Mouse (Mus musculus) hindbrain, postnatal 0 days (tissue): ENCODE data around the gene 1700008O03Rik. TPM values are rescaled to one million over a fixed set of nuclear protein-coding genes. Genes with fewer than 3 reads are reported as not detected.

ENCODE experiments used
- ATAC-seq: fragments of 200-750 bp; cut with Nextera tagmentation; 2 replicates; pipeline ENCODE4 v1.8.0; 2017; ENCODE audit warnings: mild to moderate bottlenecking, moderate TSS enrichment, moderate library complexity
- DNase-seq: peaks from one replicate; pipeline ENCODE4 v3.0.0-alpha.2; 2015; ENCODE audit warnings: low spot score
- H3K27ac ChIP-seq: fragments of 300-500 bp; sonication (generic); 2 replicates; pipeline ENCODE4 v1.5.1; 2014; ENCODE audit warnings: mild to moderate bottlenecking
- H3K27me3 ChIP-seq: fragments of 300-500 bp; sonication (generic); 2 replicates; pipeline ENCODE4 v1.6.1; 2014; ENCODE audit warnings: low read length, mixed read lengths; ENCODE audit not compliant: insufficient read depth
- H3K36me3 ChIP-seq: fragments of 300-500 bp; sonication (generic); 2 replicates; pipeline ENCODE4 v1.6.1; 2014; ENCODE audit warnings: low read length, mixed read lengths; ENCODE audit not compliant: insufficient read depth
- H3K4me1 ChIP-seq: fragments of 300-500 bp; sonication (generic); 2 replicates; pipeline ENCODE4 v1.6.1; 2014; ENCODE audit warnings: antibody characterized with exemption, low read length, mixed read lengths; ENCODE audit not compliant: insufficient read depth
- H3K4me2 ChIP-seq: fragments of 300-500 bp; sonication (generic); 2 replicates; pipeline ENCODE4 v1.6.1; 2014; ENCODE audit warnings: low read depth, mild to moderate bottlenecking, low read length, moderate library complexity, mixed read lengths
- H3K4me3 ChIP-seq: fragments of 300-500 bp; sonication (generic); 2 replicates; pipeline ENCODE4 v1.5.1; 2014; ENCODE audit warnings: low read length
- H3K9ac ChIP-seq: fragments of 300-500 bp; sonication (generic); replicated peaks from 2 replicates; pipeline ENCODE4 v1.6.1; 2014; ENCODE audit warnings: mild to moderate bottlenecking, low read length, moderate library complexity, mixed read lengths
- H3K9me3 ChIP-seq: fragments of 300-500 bp; sonication (generic); 2 replicates; pipeline ENCODE4 v1.6.1; 2016; ENCODE audit warnings: low read length, mixed read lengths
- CTCF ChIP-seq: IDR thresholded peaks from 2 replicates; pipeline ENCODE4 v1.5.1; 2016; ENCODE audit warnings: antibody characterized with exemption, control low read depth, low read depth
- WGBS: fragments of 180-500 bp; shearing (Covaris S2); extraction: QIAGEN DNeasy Blood & Tissue Kit; methylation state at CpG from one replicate; pipeline ENCODE4 v1.1.7; 2014; 5-methylcytosine and 5-hydroxymethylcytosine counted together
- polyA plus RNA-seq: library from polyadenylated mRNA; unstranded; fragments of >200 nt; fragmentation: Nextera tagmentation; extraction: Ambion mirVana; gene quantifications from 2 replicates; pipeline ENCODE4 v1.2.1, GENCODE M21; 2015
- total RNA-seq: library from RNA; depleted of rRNA; stranded (reverse); fragments of >200 nt; gene quantifications from 2 replicates; pipeline ENCODE4 v1.2.3, GENCODE M21; 2014

1700008O03Rik gene
- total and polyA plus RNA-seq, 2 experiments from 2014 or later, result 1.4 to 3.3 TPM

DNA sequence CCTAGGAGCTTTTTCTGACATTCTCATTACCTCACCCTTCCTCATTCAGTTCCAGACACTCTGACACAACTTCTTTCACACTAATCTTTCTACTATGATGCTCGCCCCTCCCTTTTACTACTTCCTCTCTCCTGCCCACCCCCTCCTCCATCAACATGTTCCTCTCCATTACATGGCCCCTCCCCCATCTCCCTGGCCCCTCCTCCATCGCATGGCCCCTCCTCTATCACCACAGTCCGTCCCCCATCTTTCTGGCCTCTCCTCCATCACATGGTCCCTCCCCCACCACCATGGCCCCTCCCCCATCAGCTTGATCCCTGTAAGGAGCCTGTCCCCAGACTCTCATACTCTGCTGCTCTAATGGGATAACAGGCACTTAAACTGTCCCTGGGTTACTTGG lies 36.6 kb downstream of the 1700008O03Rik start:
- Histone ChIP-seq H3K4me3 (no peak overlapping the region), H3K27me3 (peaks cover 19% of the 10 kb centered on the region; the same call in 1 of the 2 replicates), H3K36me3 (peaks cover 21% of the 10 kb centered on the region; the same call in 1 of the 2 replicates), H3K27ac (no peak overlapping the region), H3K4me1 (no peaks in the 10 kb centered on the region), H3K4me2 (no peak overlapping the region), H3K9ac (no peak overlapping the region), H3K9me3 (no peaks in the 10 kb centered on the region)
- DNase-seq (no peak), ATAC-seq (no peak)
- 27% methylated on average over 3 of the region's 3 CpGs for WGBS
- no peak for TF ChIP-seq CTCF

DNA sequence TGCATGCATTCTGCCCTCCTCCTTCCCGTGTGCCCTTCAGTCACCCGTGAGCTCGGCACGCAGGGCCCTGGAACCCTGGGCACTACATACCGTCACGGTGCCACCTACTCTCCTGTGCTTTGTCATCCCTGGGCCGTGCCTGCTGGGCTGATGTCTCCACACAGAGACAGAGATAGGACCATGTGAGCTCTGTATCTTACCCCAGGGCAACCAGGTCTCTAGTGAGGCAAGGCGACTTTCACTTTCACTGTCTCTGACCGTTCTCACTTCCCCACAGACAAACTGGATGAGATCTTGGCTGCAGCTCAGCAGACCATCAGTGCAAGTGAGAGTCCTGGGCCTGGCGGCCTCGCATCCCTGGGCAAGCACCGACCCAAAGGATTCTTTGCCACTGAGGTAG lies 41.0 kb downstream of the 1700008O03Rik start:
- no peak for TF ChIP-seq CTCF
- 82% methylated on average over 12 of the region's 12 CpGs for WGBS
- no peaks in the 10 kb centered on the region for H3K4me1 ChIP-seq
- H3K27ac ChIP-seq, result no peak overlapping the region
- no peak overlapping the region for H3K4me2 ChIP-seq
- no peak overlapping the region for H3K9ac ChIP-seq
- H3K9me3 ChIP-seq, result no peaks in the 10 kb centered on the region
- no peaks in the 10 kb centered on the region for H3K27me3 ChIP-seq
- DNase-seq, result no peak
- ATAC-seq, result no peak
- peaks cover 26% of the 10 kb centered on the region; the same call in 1 of the 2 replicates for H3K36me3 ChIP-seq
- no peak overlapping the region for H3K4me3 ChIP-seq

DNA sequence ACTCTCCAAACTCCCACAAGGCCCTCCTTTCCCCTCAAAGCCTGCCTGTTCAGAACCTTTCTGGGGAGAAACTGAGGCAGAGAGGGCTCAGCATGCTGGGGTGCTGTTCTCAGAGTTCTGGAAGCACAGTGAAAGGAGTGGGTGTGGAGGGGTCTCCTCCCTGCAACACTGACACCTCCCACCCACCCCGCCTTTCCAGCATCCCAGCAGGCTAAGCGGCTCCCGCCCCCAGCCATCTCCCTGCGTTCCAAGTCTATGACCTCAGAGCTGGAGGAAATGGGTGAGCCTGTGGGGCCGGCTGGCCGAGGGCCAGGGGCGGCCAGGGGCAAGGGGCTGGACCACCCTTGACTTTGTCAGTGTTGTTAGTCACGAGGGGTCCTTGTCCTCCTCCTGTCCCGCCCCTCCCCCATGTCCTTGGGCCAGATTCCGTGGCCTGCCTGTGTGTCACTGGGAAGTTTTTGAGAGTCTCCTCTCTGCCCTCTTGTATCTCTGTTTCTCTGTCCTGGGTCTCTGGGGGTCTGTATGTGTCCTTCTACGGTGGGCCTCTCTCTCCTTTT lies 42.1 kb downstream of the 1700008O03Rik start:
- no peak for ATAC-seq
- no peak overlapping the region for H3K4me2 ChIP-seq
- H3K27ac ChIP-seq, result no peak overlapping the region
- no peaks in the 10 kb centered on the region for H3K27me3 ChIP-seq
- H3K9me3 ChIP-seq, result no peaks in the 10 kb centered on the region
- no peak for TF ChIP-seq CTCF
- DNase-seq, result no peak
- no peaks in the 10 kb centered on the region for H3K4me1 ChIP-seq
- peaks cover 26% of the 10 kb centered on the region; the same call in 1 of the 2 replicates for H3K36me3 ChIP-seq
- H3K4me3 ChIP-seq, result no peak overlapping the region
- H3K9ac ChIP-seq, result no peak overlapping the region
- WGBS, result 29% methylated on average over 9 of the region's 11 CpGs

DNA sequence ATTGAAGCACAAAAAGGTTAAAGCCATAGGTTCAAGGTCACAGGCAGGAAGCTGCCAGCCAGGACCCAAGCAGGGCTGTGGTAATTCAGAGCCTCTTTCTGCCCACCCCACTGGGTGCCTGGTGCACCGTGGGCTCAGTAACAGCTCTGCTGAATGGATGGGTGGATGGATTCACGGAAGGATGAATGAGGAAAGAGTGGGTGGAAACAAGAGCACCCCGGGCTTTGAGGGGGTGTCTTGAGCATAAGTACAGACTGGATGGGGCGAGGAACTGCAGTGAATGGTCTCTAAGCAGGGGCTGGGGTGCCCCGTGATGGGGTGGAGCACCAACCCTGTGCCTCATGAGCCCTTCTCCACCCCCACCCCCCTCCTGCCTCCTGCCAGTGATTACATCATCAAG lies 43.9 kb downstream of the 1700008O03Rik start:
- Histone ChIP-seq H3K4me3 (no peak overlapping the region), H3K27ac (no peak overlapping the region), H3K4me2 (no peak overlapping the region), H3K36me3 (peaks cover 17% of the 10 kb centered on the region; the same call in 1 of the 2 replicates), H3K27me3 (no peaks in the 10 kb centered on the region), H3K9ac (no peak overlapping the region), H3K4me1 (no peaks in the 10 kb centered on the region), H3K9me3 (no peaks in the 10 kb centered on the region)
- 69% methylated on average over 5 of the region's 5 CpGs for WGBS
- DNase-seq, result no peak
- no peak for ATAC-seq
- TF ChIP-seq CTCF, result no peak

DNA sequence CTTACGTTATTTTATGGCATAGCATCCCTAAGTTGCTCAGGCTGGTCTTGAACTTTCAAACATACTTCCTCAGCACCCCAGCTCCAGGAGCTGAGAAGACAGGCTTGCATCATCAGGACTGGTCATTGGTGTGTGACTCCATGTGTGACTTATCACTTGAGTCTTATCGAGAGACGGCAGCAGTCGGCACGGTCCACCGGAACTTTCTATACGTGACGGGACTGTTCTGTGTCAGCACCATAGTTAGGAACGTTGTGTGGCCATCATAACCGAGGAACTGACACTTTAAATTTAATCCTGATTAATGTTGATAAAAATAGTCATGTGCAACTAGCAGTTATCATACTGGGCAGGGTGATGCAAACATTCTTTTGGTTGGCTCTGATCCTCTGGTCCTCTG lies 44.5 kb downstream of the 1700008O03Rik start:
- no peak overlapping the region for H3K4me3 ChIP-seq
- peaks cover 14% of the 10 kb centered on the region; the same call in 1 of the 2 replicates for H3K36me3 ChIP-seq
- DNase-seq, result no peak
- no peak overlapping the region for H3K4me2 ChIP-seq
- no peaks in the 10 kb centered on the region for H3K27me3 ChIP-seq
- H3K27ac ChIP-seq, result no peak overlapping the region
- TF ChIP-seq CTCF, result no peak
- H3K9me3 ChIP-seq, result no peaks in the 10 kb centered on the region
- no peak overlapping the region for H3K9ac ChIP-seq
- no peak for ATAC-seq
- H3K4me1 ChIP-seq, result no peaks in the 10 kb centered on the region
- 90% methylated on average over 10 of the region's 10 CpGs for WGBS

DNA sequence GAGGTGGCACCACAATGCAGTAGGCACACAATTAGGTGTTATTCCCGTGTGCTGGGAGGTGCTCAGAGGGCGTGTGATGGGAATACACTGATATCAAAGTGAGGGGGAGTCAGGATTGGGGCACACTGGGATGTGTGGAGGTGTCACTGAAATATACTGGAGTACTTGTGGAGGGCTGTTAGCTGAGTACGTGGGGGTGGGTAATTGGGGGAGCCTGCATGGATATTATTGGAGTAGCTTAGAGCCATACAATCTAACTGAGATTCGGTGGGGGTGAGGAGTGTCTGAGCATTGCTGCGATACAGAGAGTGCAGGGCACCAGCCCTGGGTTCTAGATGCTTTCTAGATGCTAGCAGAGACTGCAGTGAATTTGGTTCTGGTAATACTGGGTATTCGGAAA lies 45.4 kb downstream of the 1700008O03Rik start:
- Histone ChIP-seq H3K27ac (no peak overlapping the region), H3K9me3 (no peaks in the 10 kb centered on the region), H3K4me3 (no peak overlapping the region), H3K9ac (no peak overlapping the region), H3K4me1 (no peaks in the 10 kb centered on the region), H3K27me3 (no peaks in the 10 kb centered on the region), H3K4me2 (no peak overlapping the region), H3K36me3 (peaks cover 5% of the 10 kb centered on the region; the same call in 1 of the 2 replicates)
- DNase-seq, result no peak
- ATAC-seq, result no peak
- WGBS, result 72% methylated on average over 6 of the region's 6 CpGs
- no peak for TF ChIP-seq CTCF

DNA sequence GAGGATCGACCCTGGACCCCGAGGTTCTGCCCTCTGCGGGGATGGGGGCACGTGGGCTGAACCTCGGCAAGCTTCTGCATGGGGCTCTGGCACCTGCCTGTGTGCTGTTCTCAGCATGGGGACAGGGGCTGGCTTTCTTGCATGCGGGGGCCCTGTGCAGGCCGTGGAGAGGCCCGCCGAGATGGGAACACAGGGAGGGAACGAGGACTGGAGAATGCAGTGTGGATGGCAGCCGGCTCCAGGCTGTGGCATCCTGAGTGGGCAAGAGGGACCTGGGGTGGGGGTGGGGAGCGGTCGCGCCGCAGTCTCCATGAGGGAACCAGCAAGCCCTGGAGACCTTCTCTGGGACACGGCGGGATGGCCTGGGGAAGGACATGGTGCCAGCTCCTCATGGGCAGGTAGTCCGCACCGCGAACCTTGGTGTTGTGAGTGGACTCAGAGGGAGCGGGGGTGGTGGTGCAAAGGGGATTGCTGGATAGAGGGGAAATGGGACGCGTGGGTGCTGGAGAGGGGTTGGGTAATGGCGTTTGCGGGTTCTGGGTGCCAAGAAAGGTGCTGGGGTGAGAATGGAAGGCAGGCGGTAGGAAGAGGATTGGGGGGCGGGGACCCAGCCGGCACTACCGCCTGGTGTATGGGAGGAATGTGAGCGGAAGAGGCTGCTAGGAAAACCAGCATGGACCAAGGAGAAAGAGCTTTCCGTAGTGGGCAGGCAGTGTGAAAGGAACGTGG lies 48.3 kb downstream of the 1700008O03Rik start:
- ATAC-seq (no peak; the same call in 1 of the 2 replicates), DNase-seq (no peak)
- Histone ChIP-seq H3K4me2 (peak overlapping the region; percentile 78), H3K9ac (peak overlapping the region; percentile 94), H3K4me1 (no peaks in the 10 kb centered on the region), H3K27ac (peak overlapping the region; percentile 93), H3K36me3 (peaks cover 3% of the 10 kb centered on the region; the same call in 1 of the 2 replicates), H3K9me3 (no peaks in the 10 kb centered on the region), H3K4me3 (peak overlapping the region; percentile 64), H3K27me3 (no peaks in the 10 kb centered on the region)
- TF ChIP-seq CTCF, result no peak
- 2% methylated on average over 31 of the region's 32 CpGs for WGBS
